Mouse (Mus musculus) megakaryocyte, embryonic 14.5 days (primary cell): ENCODE results near the gene Tmem150b. TPM values are rescaled to one million over a fixed set of nuclear protein-coding genes. Genes with fewer than 3 reads are reported as not detected.

Experiments
- H3K27me3 ChIP-seq: replicated peaks from 2 replicates; pipeline ENCODE3; 2012; ENCODE audit warnings: inconsistent platforms
- H3K36me3 ChIP-seq: replicated peaks from 2 replicates; pipeline ENCODE3; 2012; ENCODE audit warnings: low read length, inconsistent platforms, mixed read lengths
- H3K4me1 ChIP-seq: 2 replicates; pipeline ENCODE4 v1.6.1; 2012; ENCODE audit warnings: inconsistent platforms
- H3K4me3 ChIP-seq: replicated peaks from 2 replicates; pipeline ENCODE3; 2012; ENCODE audit warnings: moderate library complexity, mild to moderate bottlenecking, inconsistent platforms
- H3K9me3 ChIP-seq: 2 replicates; pipeline ENCODE4 v1.6.1; 2012; ENCODE audit warnings: inconsistent platforms
- FLI1 ChIP-seq: IDR thresholded peaks from 2 replicates; pipeline ENCODE4 v1.6.1; 2012; ENCODE audit warnings: low read length, inconsistent platforms, mixed read lengths
- GATA1 ChIP-seq: IDR thresholded peaks from 3 replicates; pipeline ENCODE4 v1.6.1; 2012; ENCODE audit warnings: mixed read lengths, low read length, inconsistent platforms, borderline replicate concordance
- polyA plus RNA-seq: library from polyadenylated mRNA; stranded (reverse); fragments of >175 nt; gene quantifications from 2 replicates; pipeline ENCODE4 v1.2.3, GENCODE M21; 2012; ENCODE audit warnings: low replicate concordance; ENCODE audit not compliant: insufficient read depth

Gene Tmem150b
- polyA plus RNA-seq, 1 experiment, result 0.43 TPM

- H3K4me1 ChIP-seq, result peaks cover 26% of the 10 kb centered on the region
- H3K9me3 ChIP-seq, result no peaks in the 10 kb centered on the region
- no peaks in the 10 kb centered on the region for H3K27me3 ChIP-seq
- TF ChIP-seq GATA1 (no peak), FLI1 (no peak)
- H3K4me3 ChIP-seq, result no peak overlapping the region
- peaks cover 49% of the 10 kb centered on the region for H3K36me3 ChIP-seq
These were observed 61.3 kb downstream of the Tmem150b start for GRCm38 (mm10) chr7:4663742-4664141.

DNA sequence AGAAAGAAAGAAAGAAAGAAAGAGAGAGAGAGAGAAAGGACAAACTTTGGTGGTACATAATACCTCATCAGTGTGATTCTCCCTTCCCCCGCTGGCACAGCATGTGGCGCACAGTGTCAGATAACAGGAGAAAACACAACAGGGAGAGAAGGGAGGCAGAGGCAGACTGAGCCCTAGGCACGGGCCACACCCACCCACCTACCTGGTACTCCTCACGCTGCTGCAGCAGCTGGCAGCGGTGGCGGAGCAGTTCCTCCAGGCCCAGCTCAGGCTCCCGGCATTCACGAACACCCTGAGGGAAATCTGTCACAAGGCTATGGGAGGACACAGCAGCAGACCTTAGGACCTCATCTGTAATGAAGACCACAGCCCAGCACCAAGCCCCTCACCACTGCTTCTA is 61.9 kb downstream of the Tmem150b start:
- H3K4me3 ChIP-seq, result no peak overlapping the region
- H3K36me3 ChIP-seq, result peaks cover 45% of the 10 kb centered on the region
- TF ChIP-seq FLI1, result no peak
- TF ChIP-seq GATA1, result no peak

DNA sequence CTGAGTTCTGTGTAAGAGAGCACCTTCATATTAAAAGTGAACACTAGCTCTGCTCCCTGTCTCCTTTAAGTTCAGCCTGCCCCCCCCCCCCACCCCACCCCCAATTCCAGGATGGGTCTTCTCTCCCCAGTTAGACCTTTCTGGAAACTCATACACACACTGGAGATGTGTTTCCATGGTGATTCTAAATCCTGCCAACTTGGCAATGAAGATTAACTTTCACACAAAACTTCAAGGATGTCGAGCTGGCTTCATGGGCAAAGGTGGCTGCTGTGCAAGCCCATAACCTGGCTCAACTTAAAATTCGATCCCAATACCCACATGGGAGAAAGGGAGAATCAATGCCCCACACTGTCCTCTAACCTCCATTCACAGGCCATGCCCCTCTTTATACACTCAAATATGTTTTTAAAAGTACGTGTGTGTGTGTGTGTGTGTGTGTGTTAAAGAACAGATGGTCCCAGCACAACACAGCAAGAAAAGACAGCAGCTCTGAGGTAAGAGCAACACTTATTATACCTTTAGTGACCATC is 65.1 kb downstream of the Tmem150b start:
- H3K4me3 ChIP-seq, result peak overlapping the region; percentile 98

More for the DNA sequence above, 61.9 kb downstream of the Tmem150b start:
- H3K27me3 ChIP-seq, result no peaks in the 10 kb centered on the region
- H3K9me3 ChIP-seq, result no peaks in the 10 kb centered on the region
- H3K4me1 ChIP-seq, result peaks cover 26% of the 10 kb centered on the region

DNA sequence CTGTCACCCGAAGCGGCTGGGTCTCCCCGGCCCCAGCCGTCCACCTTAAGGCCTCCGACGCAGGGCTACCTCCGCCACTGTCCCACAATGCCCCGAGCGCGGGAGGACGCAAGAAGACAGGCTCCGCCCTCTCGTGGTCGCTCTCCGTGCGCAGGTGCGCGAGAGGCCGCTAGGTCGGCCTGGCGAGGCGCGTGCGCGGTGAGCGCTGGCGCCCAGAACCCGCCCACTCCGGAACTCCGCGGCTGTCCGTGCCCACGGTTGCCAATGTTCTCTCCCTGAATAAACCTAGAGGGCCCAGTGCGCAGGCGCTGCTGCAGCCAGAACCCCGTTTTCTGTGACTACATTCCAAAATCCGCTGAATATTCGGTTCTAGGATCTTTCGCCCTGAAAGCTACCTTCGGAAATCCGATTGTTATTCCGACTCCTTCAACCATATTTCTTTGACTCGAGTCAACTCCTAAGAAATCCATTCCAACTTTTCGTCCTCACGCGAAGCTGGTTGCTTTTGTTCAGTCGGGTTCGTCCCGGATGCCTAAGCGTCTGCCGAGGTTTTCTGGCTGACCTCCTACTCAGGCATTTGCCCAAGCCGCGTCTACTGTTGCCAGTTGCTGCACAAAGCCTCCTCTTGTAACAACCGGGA is 66.0 kb downstream of the Tmem150b start, which contains the start of gene Ppp6r1:
Gene Ppp6r1 (minus strand): TSS at position 108 of the 640 bp plus-strand sequence.
- Histone ChIP-seq H3K9me3 (no peaks in the 10 kb centered on the region), H3K4me3 (peak within 1 kb of the TSS; percentile 98), H3K27me3 (no peaks in the 10 kb centered on the region), H3K36me3 (peaks cover 46% of the 10 kb centered on the region), H3K4me1 (peaks cover 61% of the 10 kb centered on the region)
- TF ChIP-seq FLI1, result no peak
- no peak for TF ChIP-seq GATA1

More for the DNA sequence above, 65.1 kb downstream of the Tmem150b start:
- peaks cover 51% of the 10 kb centered on the region for H3K4me1 ChIP-seq
- H3K36me3 ChIP-seq, result peaks cover 45% of the 10 kb centered on the region
- H3K27me3 ChIP-seq, result no peaks in the 10 kb centered on the region
- no peaks in the 10 kb centered on the region for H3K9me3 ChIP-seq
- TF ChIP-seq FLI1 (no peak), GATA1 (no peak)

DNA sequence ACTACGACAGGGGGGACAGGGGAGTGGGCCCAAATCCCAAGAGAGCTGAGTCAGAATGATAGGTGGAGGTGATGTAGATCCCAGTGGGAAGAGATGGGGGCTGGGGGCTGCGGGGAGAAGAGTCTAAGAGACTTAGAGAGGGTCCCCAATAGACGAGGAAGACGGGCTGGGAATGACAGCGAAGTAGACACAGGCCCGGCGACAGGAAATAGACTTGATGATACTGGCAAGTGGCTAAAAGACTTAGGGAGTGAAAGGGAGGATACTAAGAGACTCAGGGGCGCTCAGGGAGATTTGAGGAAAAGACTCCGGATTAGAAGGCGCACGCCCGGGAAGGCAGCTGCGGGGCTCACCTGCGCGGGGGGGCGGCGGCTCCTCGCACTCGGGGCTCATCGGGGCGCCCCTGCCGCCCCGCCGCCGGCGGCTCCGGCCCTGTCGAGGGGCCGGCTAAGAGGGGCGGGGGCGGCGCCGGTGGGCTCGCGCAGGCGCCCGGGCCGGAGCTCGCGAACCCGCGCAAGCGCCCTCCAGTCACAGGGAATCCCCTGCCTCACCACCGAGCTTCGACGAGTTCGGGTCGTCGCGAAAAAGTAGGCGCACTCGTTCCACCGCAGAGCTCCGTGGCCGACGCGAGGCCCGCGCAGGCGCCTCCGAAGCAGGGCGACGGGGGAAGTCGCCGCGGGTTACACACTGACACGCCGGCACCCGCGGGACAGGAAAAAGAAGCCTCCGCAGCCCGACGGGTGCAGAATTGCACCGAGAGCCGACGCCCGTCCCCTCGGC is 66.7 kb downstream of the Tmem150b start:
- H3K4me1 ChIP-seq, result peaks cover 65% of the 10 kb centered on the region
- peak overlapping the region; percentile 98 for H3K4me3 ChIP-seq
- H3K36me3 ChIP-seq, result peaks cover 46% of the 10 kb centered on the region
- no peaks in the 10 kb centered on the region for H3K9me3 ChIP-seq
- H3K27me3 ChIP-seq, result no peaks in the 10 kb centered on the region
- TF ChIP-seq FLI1, result no peak
- no peak for TF ChIP-seq GATA1

DNA sequence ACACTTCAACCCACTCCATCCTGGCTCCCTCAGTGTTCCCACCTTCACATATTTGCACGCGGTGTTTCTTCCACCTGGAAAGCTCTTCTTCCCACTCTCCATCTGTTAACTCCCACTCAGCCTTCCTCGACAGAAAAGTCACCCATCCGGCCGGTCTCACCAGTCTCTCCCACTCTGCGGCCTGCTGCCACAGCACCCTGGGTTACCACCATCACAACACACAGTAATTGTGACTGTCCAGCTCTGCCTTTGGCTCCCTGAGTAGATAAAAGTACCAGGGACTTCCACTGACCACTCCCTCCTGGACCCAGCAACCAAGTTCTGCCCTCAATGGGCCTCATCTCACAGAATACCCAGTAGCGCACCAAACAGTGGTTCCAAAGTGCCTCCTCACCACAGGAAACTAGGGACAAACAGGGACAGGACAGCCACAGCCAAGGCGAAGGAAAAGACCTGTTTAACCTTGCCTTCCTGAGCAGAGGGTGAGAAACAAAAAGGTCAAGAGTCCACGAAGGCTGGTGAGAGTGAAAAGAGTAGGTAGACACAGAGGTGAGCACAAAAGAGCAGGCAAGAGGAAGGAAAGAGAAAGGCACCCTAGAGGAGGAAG is 67.4 kb downstream of the Tmem150b start:
- Histone ChIP-seq H3K9me3 (no peaks in the 10 kb centered on the region), H3K4me3 (peak overlapping the region; percentile 98), H3K4me1 (peaks cover 69% of the 10 kb centered on the region), H3K27me3 (no peaks in the 10 kb centered on the region), H3K36me3 (peaks cover 50% of the 10 kb centered on the region)
- TF ChIP-seq GATA1 (no peak), FLI1 (no peak)

Other genes starting within 250 kb of the Tmem150b start
- gene Ppp1r12c, start 223.6 kb downstream of the Tmem150b start, polyA plus RNA-seq, result 267 and 1,249 TPM in 2 replicates
- gene Tnnt1, start 208.9 kb downstream of the Tmem150b start, polyA plus RNA-seq, result 38.2 TPM in 1 of 2 replicates, not detected in the other
- gene Tnni3, start 201.0 kb downstream of the Tmem150b start, polyA plus RNA-seq, result 3.9 TPM in 1 of 2 replicates, not detected in the other
- 1.3 and 5.0 TPM in 2 replicates for gene Dnaaf3, start 192.8 kb downstream of the Tmem150b start, polyA plus RNA-seq
- 2.6 TPM in 1 of 2 replicates, not detected in the other for gene Syt5, start 177.7 kb downstream of the Tmem150b start, polyA plus RNA-seq
- gene Ptprh, start 121.2 kb downstream of the Tmem150b start, polyA plus RNA-seq, result 0.16 TPM in 1 of 2 replicates, not detected in the other
- 5.3 and 15.1 TPM in 2 replicates for gene Tmem86b, start 93.8 kb downstream of the Tmem150b start, polyA plus RNA-seq
- 361 and 465 TPM in 2 replicates for gene Ppp6r1, start 66.2 kb downstream of the Tmem150b start, polyA plus RNA-seq
- 71.8 and 116 TPM in 2 replicates for gene Hspbp1, start 40.2 kb downstream of the Tmem150b start, polyA plus RNA-seq
- 0.08 TPM in 1 of 2 replicates, not detected in the other for gene Brsk1, start 34.6 kb downstream of the Tmem150b start, polyA plus RNA-seq
- 241 and 733 TPM in 2 replicates for gene Kmt5c, start 14.9 kb upstream of the Tmem150b start, polyA plus RNA-seq
- 47.7 and 94.6 TPM in 2 replicates for gene Cox6b2, start 27.8 kb upstream of the Tmem150b start, polyA plus RNA-seq
- gene Fam71e2, start 46.1 kb upstream of the Tmem150b start, polyA plus RNA-seq, result not detected in 2 replicates
- 0.26 and 1.9 TPM in 2 replicates for gene Il11, start 57.6 kb upstream of the Tmem150b start, polyA plus RNA-seq
- gene Tmem190, start 57.7 kb upstream of the Tmem150b start, polyA plus RNA-seq, result not detected in 2 replicates
- 29.3 and 145 TPM in 2 replicates for gene Tmem238, start 64.4 kb upstream of the Tmem150b start, polyA plus RNA-seq
- gene Rpl28, start 67.6 kb upstream of the Tmem150b start, polyA plus RNA-seq, result 3,598 and 12,997 TPM in 2 replicates
- 217 and 258 TPM in 2 replicates for gene Ube2s, start 87.3 kb upstream of the Tmem150b start, polyA plus RNA-seq
- gene Shisa7, start 119.4 kb upstream of the Tmem150b start, polyA plus RNA-seq, result 0.07 TPM in 1 of 2 replicates, not detected in the other
- 4.3 and 6.1 TPM in 2 replicates for gene Isoc2b, start 145.0 kb upstream of the Tmem150b start, polyA plus RNA-seq
- gene Isoc2a, start 151.9 kb upstream of the Tmem150b start, polyA plus RNA-seq, result 7.2 and 17.1 TPM in 2 replicates
- gene Gm36210, start 181.3 kb upstream of the Tmem150b start, polyA plus RNA-seq, result not detected in 2 replicates
- 33.6 and 53.4 TPM in 2 replicates for gene Zfp628, start 190.0 kb upstream of the Tmem150b start, polyA plus RNA-seq
- gene Nat14, start 196.8 kb upstream of the Tmem150b start, polyA plus RNA-seq, result 0.51 TPM in 1 of 2 replicates, not detected in the other
- gene Ssc5d, start 200.5 kb upstream of the Tmem150b start, polyA plus RNA-seq, result 0.09 and 1.5 TPM in 2 replicates
- 1.3 TPM in 1 of 2 replicates, not detected in the other for gene Sbk2, start 239.2 kb upstream of the Tmem150b start, polyA plus RNA-seq
- gene Sbk3, start 245.9 kb upstream of the Tmem150b start, polyA plus RNA-seq, result 0.06 TPM in 1 of 2 replicates, not detected in the other